9 mouse cellular contexts compared by ENCODE assay signal in genomic region chr17:73711919-73712318, GRCm38 (mm10). TPM values are rescaled to one million over a fixed set of nuclear protein-coding genes. Genes with fewer than 3 reads are reported as not detected.
DNase-seq lines count a peak whose midpoint lies in the region; ATAC-seq and TF ChIP-seq lines count a peak whose summit lies in the region.
"Had no signal": no experiment of that assay in that cellular context is flagged by ENCODE, and none has a peak within 500 bp of the region (broad histone marks: within the 10 kb centered on the region; RNA-seq: fewer than 3 reads in every experiment).

No protein-coding gene starts in this region.

- DNase-seq in ZHBTc4 (ENCODE audit: low read depth, low spot score): peak; percentile 4
- DNase-seq in brain, embryonic 14.5 days (ENCODE audit: low read depth): peak; percentile 84
- peak; percentile 34 to 44 for DNase-seq in frontal cortex, postnatal 14 days (ENCODE audit: low spot score in 2 of 2)
- DNase-seq in left cerebral cortex, adult 8-10 months (ENCODE audit: low spot score in 2 of 2): peak; percentile 48 to 83
- DNase-seq in testis, postnatal 10 days (ENCODE audit: low spot score): no peak
- DNase-seq in urinary bladder, adult 18-20 months (ENCODE audit: low spot score in 2 of 2): no peak

- no peak for ATAC-seq in erythroid progenitor cell, adult 5-6 weeks (replicated peaks; ENCODE audit: low FRiP score, poor library complexity, severe bottlenecking)
- ATAC-seq: liver, embryonic 12.5 days had no signal

- TF ChIP-seq CTCF in brain, embryonic 14.5 days (IDR thresholded peaks at IDR 0.05; ENCODE audit: borderline replicate concordance, extremely low read depth, insufficient read depth, insufficient read length): no peak

- TF ChIP-seq POLR2A in brain, embryonic 14.5 days (IDR thresholded peaks at IDR 0.05; ENCODE audit: borderline replicate concordance, extremely low read depth, insufficient read depth, insufficient read length, poor library complexity, severe bottlenecking): no peak

RNA-seq across cellular contexts. Expression of gene Galnt14, which starts 1.7 kb away (rescaled TPM):
- 14.5 and 16.0 TPM in 2 replicates for polyA plus RNA-seq in brain, embryonic 14.5 days (2012; rRNA removed)
- total RNA-seq in left cerebral cortex, adult 8-10 months (2022): 10 to 100 TPM; 20.9 to 25.0 (median 22.4) TPM
- not detected in 2 replicates for total RNA-seq in erythroid progenitor cell, adult 5-6 weeks (2015; ENCODE audit: low replicate concordance)
- total RNA-seq in erythroid progenitor cell, adult 5-6 weeks (2017; ENCODE audit: low replicate concordance): not detected in 2 replicates
- total RNA-seq: hematopoietic stem cell, adult 5-6 weeks had no signal

Comparison
In these comparisons a context has a peak if more than half of its experiments do, and no peak if none do; other contexts are left out.
1. DNase-seq: peak in ZHBTc4 (single experiment), brain, embryonic 14.5 days (single experiment), frontal cortex, postnatal 14 days (2 of 2) and left cerebral cortex, adult 8-10 months (2 of 2); none in testis, postnatal 10 days (single experiment) and urinary bladder, adult 18-20 months (0 of 2).
2. RNA of gene Galnt14, which starts 1.7 kb away (total RNA-seq): 20.9 to 25.0 TPM in left cerebral cortex, adult 8-10 months; not detected in erythroid progenitor cell, adult 5-6 weeks; every median in the first group is over 10 times any median in the second.